Mouse (Mus musculus): ENCODE results near the gene Gtf3a. TPM values are rescaled to one million over a fixed set of nuclear protein-coding genes. Genes with fewer than 3 reads are reported as not detected.
A peak's percentile ranks its signal among the peaks of the same experiment; 100 is the strongest.

Gene Gtf3a
- polyA plus RNA-seq, 1 experiment from 2014 or later = 123 TPM

GRCm38 (mm10) chr5:146963118-146963936 is 14.9 kb downstream of the Gtf3a start, which contains the start of gene Mtif3:
Gene Mtif3 (minus strand): TSS chr5:146963800.
- peaks cover 19% of the 10 kb centered on the region for H3K36me3 ChIP-seq (ENCODE audit: control insufficient read depth, insufficient read depth, low read length)
- H3K9me3 ChIP-seq (ENCODE audit: control insufficient read depth, low read length) = no peaks in the 10 kb centered on the region
- 1% methylated on average over 46 of the region's 46 CpGs for WGBS
- H3K27ac ChIP-seq (ENCODE audit: low read depth) = no peak within 1 kb of the TSS
- H3K4me2 ChIP-seq (ENCODE audit: low read length) = peak within 1 kb of the TSS; percentile 69
- DNase-seq (ENCODE audit: low spot score) (peak; percentile 91), ATAC-seq (replicated peaks; ENCODE audit: low FRiP score, low TSS enrichment, low read depth) (peak; percentile 81)
- peak within 1 kb of the TSS; percentile 93 for H3K4me3 ChIP-seq (ENCODE audit: low read depth, low read length)
- no peaks in the 10 kb centered on the region for H3K27me3 ChIP-seq (replicated peaks; ENCODE audit: control insufficient read depth, insufficient read depth, low read length)
- peak within 1 kb of the TSS; percentile 76 for H3K9ac ChIP-seq (ENCODE audit: low read length)
- peaks cover 5% of the 10 kb centered on the region for H3K4me1 ChIP-seq (replicated peaks; ENCODE audit: control insufficient read depth, insufficient read depth, low read length)

- H3K27me3 ChIP-seq (replicated peaks; ENCODE audit: control insufficient read depth, insufficient read depth, low read length) = no peaks in the 10 kb centered on the region
Measured at GRCm38 (mm10) chr5:146963937-146964278, 15.5 kb downstream of the Gtf3a start.

GRCm38 (mm10) chr5:146968695-146969393 is 20.4 kb downstream of the Gtf3a start:
- DNase-seq (ENCODE audit: low spot score) (no peak), ATAC-seq (replicated peaks; ENCODE audit: low FRiP score, low TSS enrichment, low read depth) (no peak)
- Histone ChIP-seq H3K36me3 (ENCODE audit: control insufficient read depth, insufficient read depth, low read length) (no peaks in the 10 kb centered on the region), H3K9ac (ENCODE audit: low read length) (no peak overlapping the region), H3K4me2 (ENCODE audit: low read length) (no peak overlapping the region), H3K4me1 (replicated peaks; ENCODE audit: control insufficient read depth, insufficient read depth, low read length) (no peaks in the 10 kb centered on the region), H3K27ac (ENCODE audit: low read depth) (no peak overlapping the region), H3K9me3 (ENCODE audit: control insufficient read depth, low read length) (no peaks in the 10 kb centered on the region), H3K27me3 (replicated peaks; ENCODE audit: control insufficient read depth, insufficient read depth, low read length) (no peaks in the 10 kb centered on the region), H3K4me3 (ENCODE audit: low read depth, low read length) (no peak overlapping the region)
- WGBS = 78% methylated on average over 13 of the region's 13 CpGs

More at GRCm38 (mm10) chr5:146963937-146964278, 15.5 kb downstream of the Gtf3a start:
- Histone ChIP-seq H3K9me3 (ENCODE audit: control insufficient read depth, low read length) (no peaks in the 10 kb centered on the region), H3K36me3 (ENCODE audit: control insufficient read depth, insufficient read depth, low read length) (peaks cover 13% of the 10 kb centered on the region), H3K4me2 (ENCODE audit: low read length) (peak overlapping the region; percentile 51), H3K4me3 (ENCODE audit: low read depth, low read length) (peak overlapping the region; percentile 93), H3K9ac (ENCODE audit: low read length) (peak overlapping the region; percentile 76), H3K27ac (ENCODE audit: low read depth) (no peak overlapping the region), H3K4me1 (replicated peaks; ENCODE audit: control insufficient read depth, insufficient read depth, low read length) (peaks cover 5% of the 10 kb centered on the region)
- ATAC-seq (replicated peaks; ENCODE audit: low FRiP score, low TSS enrichment, low read depth) (peak; percentile 19; the same call in 1 of the 2 replicates), DNase-seq (ENCODE audit: low spot score) (peak; percentile 68)
- 54% methylated on average over 8 of the region's 8 CpGs for WGBS

GRCm38 (mm10) chr5:146971776-146972561 is 23.5 kb downstream of the Gtf3a start:
- no peak for ATAC-seq (replicated peaks; ENCODE audit: low FRiP score, low TSS enrichment, low read depth)
- no peak overlapping the region for H3K27ac ChIP-seq (ENCODE audit: low read depth)
- no peaks in the 10 kb centered on the region for H3K9me3 ChIP-seq (ENCODE audit: control insufficient read depth, low read length)
- DNase-seq (ENCODE audit: low spot score) = no peak
- 0 out of 2 replicates have a peak, but pooled peaks cover 8% of the 10 kb centered on the region for H3K4me1 ChIP-seq (replicated peaks; ENCODE audit: control insufficient read depth, insufficient read depth, low read length)
- WGBS = 64% methylated on average over 10 of the region's 10 CpGs
- no peak overlapping the region for H3K9ac ChIP-seq (ENCODE audit: low read length)
- H3K4me2 ChIP-seq (ENCODE audit: low read length) = no peak overlapping the region
- H3K27me3 ChIP-seq (replicated peaks; ENCODE audit: control insufficient read depth, insufficient read depth, low read length) = no peaks in the 10 kb centered on the region
- no peaks in the 10 kb centered on the region for H3K36me3 ChIP-seq (ENCODE audit: control insufficient read depth, insufficient read depth, low read length)
- H3K4me3 ChIP-seq (ENCODE audit: low read depth, low read length) = no peak overlapping the region

GRCm38 (mm10) chr5:146973353-146973752 is 24.9 kb downstream of the Gtf3a start:
- WGBS = 92% methylated on average over 9 of the region's 9 CpGs
- Histone ChIP-seq H3K4me1 (replicated peaks; ENCODE audit: control insufficient read depth, insufficient read depth, low read length) (0 out of 2 replicates have a peak, but pooled peaks cover 8% of the 10 kb centered on the region), H3K4me2 (ENCODE audit: low read length) (no peak overlapping the region), H3K9me3 (ENCODE audit: control insufficient read depth, low read length) (no peaks in the 10 kb centered on the region), H3K9ac (ENCODE audit: low read length) (no peak overlapping the region), H3K27ac (ENCODE audit: low read depth) (no peak overlapping the region), H3K36me3 (ENCODE audit: control insufficient read depth, insufficient read depth, low read length) (no peaks in the 10 kb centered on the region), H3K27me3 (replicated peaks; ENCODE audit: control insufficient read depth, insufficient read depth, low read length) (no peaks in the 10 kb centered on the region), H3K4me3 (ENCODE audit: low read depth, low read length) (no peak overlapping the region)
- ATAC-seq (replicated peaks; ENCODE audit: low FRiP score, low TSS enrichment, low read depth) (no peak), DNase-seq (ENCODE audit: low spot score) (no peak)

GRCm38 (mm10) chr5:146973858-146974780 is 25.7 kb downstream of the Gtf3a start:
- no peak for ATAC-seq (replicated peaks; ENCODE audit: low FRiP score, low TSS enrichment, low read depth)
- Histone ChIP-seq H3K4me3 (ENCODE audit: low read depth, low read length) (no peak overlapping the region), H3K9ac (ENCODE audit: low read length) (no peak overlapping the region), H3K9me3 (ENCODE audit: control insufficient read depth, low read length) (no peaks in the 10 kb centered on the region), H3K4me1 (replicated peaks; ENCODE audit: control insufficient read depth, insufficient read depth, low read length) (0 out of 2 replicates have a peak, but pooled peaks cover 8% of the 10 kb centered on the region), H3K27me3 (replicated peaks; ENCODE audit: control insufficient read depth, insufficient read depth, low read length) (no peaks in the 10 kb centered on the region), H3K4me2 (ENCODE audit: low read length) (peak overlapping the region; percentile 14), H3K36me3 (ENCODE audit: control insufficient read depth, insufficient read depth, low read length) (no peaks in the 10 kb centered on the region), H3K27ac (ENCODE audit: low read depth) (no peak overlapping the region)
- DNase-seq (ENCODE audit: low spot score) = no peak
- 66% methylated on average over 25 of the region's 25 CpGs for WGBS

GRCm38 (mm10) chr5:146974781-146975123 is 26.3 kb downstream of the Gtf3a start:
- no peaks in the 10 kb centered on the region for H3K27me3 ChIP-seq (replicated peaks; ENCODE audit: control insufficient read depth, insufficient read depth, low read length)
- H3K27ac ChIP-seq (ENCODE audit: low read depth) = no peak overlapping the region
- H3K4me3 ChIP-seq (ENCODE audit: low read depth, low read length) = no peak overlapping the region
- no peaks in the 10 kb centered on the region for H3K9me3 ChIP-seq (ENCODE audit: control insufficient read depth, low read length)
- H3K4me2 ChIP-seq (ENCODE audit: low read length) = peak overlapping the region; percentile 14
- H3K4me1 ChIP-seq (replicated peaks; ENCODE audit: control insufficient read depth, insufficient read depth, low read length) = 0 out of 2 replicates have a peak, but pooled peaks cover 8% of the 10 kb centered on the region
- no peak for ATAC-seq (replicated peaks; ENCODE audit: low FRiP score, low TSS enrichment, low read depth)
- WGBS = 25% methylated on average over 13 of the region's 13 CpGs
- DNase-seq (ENCODE audit: low spot score) = no peak
- no peaks in the 10 kb centered on the region for H3K36me3 ChIP-seq (ENCODE audit: control insufficient read depth, insufficient read depth, low read length)
- no peak overlapping the region for H3K9ac ChIP-seq (ENCODE audit: low read length)
